Mouse (Mus musculus) CH12.LX (cell line): ENCODE data around the gene Cfap45.

ENCODE experiments used
- CHD1 ChIP-seq: IDR thresholded peaks from 2 replicates; pipeline ENCODE4 v1.6.1; 2012; ENCODE audit warnings: low read depth, low read length, improper control_type of control experiment, inconsistent platforms
- CTCF ChIP-seq, 2 experiments: IDR thresholded peaks in 1 of 2; conservative IDR thresholded peaks in 1 of 2; 2 replicates each; pipeline ENCODE4 v1.5.1; 2011 to 2012; ENCODE audit warnings: low read depth in 2 of 2, low read length in 2 of 2, improper control_type of control experiment in 1 of 2, inconsistent platforms in 1 of 2, mild to moderate bottlenecking in 1 of 2, moderate library complexity in 1 of 2
- EP300 ChIP-seq: IDR thresholded peaks from 2 replicates; pipeline ENCODE4 v1.6.1; 2011; ENCODE audit warnings: low read length, improper control_type of control experiment
- GABPA ChIP-seq: IDR thresholded peaks from 2 replicates; pipeline ENCODE4 v1.6.1; 2012; ENCODE audit warnings: low read depth, low read length, improper control_type of control experiment, inconsistent platforms; ENCODE audit not compliant: insufficient replicate concordance
- HCFC1 ChIP-seq: IDR thresholded peaks from 2 replicates; pipeline ENCODE4 v1.6.1; 2012; ENCODE audit warnings: low read depth, mild to moderate bottlenecking, inconsistent platforms, low read length, improper control_type of control experiment
- KAT2A ChIP-seq: IDR thresholded peaks from 2 replicates; pipeline ENCODE4 v1.6.1; 2012; ENCODE audit warnings: low read length, improper control_type of control experiment, inconsistent platforms; ENCODE audit not compliant: insufficient replicate concordance
- POLR2A ChIP-seq: IDR thresholded peaks from 2 replicates; pipeline ENCODE4 v1.6.1; 2011; ENCODE audit warnings: low read depth, mild to moderate bottlenecking, improper control_type of control experiment, low read length
- RAD21 ChIP-seq: IDR thresholded peaks from 2 replicates; pipeline ENCODE4 v1.6.1; 2011; ENCODE audit warnings: low read depth, mild to moderate bottlenecking, low read length, improper control_type of control experiment, moderate library complexity
- USF1 ChIP-seq: IDR thresholded peaks from 2 replicates; pipeline ENCODE4 v1.6.1; 2014; ENCODE audit warnings: low read depth, mild to moderate bottlenecking, inconsistent platforms, low read length, improper control_type of control experiment
- ZMIZ1 ChIP-seq: IDR thresholded peaks from 2 replicates; pipeline ENCODE4 v1.6.1; 2012; ENCODE audit warnings: low read depth, mild to moderate bottlenecking, inconsistent platforms, low read length, improper control_type of control experiment
- ZNF384 ChIP-seq: IDR thresholded peaks from 2 replicates; pipeline ENCODE4 v1.6.1; 2012; ENCODE audit warnings: low read depth, low read length, improper control_type of control experiment, inconsistent platforms

DNA sequence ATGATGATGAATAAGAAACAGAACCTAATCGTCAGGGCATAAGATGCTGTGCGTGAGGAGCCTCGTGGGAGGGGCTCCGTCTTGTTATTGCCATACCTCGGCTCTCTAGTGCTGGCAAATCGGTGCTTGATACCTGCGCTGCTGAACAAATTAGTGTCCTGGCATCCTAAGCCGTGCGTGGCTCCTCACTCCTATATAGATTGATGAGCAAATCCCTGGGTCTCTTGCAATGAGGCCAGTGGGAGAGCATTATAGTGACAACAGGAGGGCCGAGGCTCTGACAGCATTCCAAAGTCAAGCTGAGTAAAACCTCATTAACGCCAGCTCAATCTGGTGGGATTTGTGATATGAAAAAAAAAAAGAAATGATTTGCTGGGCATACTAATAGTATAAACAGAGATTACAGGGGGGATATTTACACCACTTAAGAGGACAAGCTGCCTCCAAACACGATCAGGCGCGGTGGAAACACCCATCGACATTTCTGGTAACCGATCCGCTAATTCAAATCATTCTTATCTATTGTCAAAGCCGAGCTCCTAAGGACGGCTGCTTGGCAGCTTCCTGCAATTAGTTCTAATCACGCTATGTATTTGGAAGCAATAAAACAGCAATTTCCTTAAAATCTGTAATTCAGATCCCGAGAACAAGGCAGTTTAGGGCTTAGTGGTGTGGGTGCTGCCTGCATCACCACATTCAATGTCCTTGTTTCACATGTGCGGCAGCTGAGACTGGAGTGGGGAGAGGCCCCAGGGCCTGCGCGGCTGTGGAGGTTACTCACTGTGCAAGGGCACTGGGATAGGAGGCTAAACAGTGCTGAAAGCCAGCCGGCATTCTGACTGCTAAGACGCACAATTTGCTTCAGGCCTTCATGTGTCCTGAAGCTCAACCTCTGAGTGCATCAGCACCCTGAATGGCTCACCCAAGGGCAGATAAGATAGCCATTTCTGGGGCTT, 65.3 kb downstream of the Cfap45 start:
- TF ChIP-seq ZMIZ1 (no peak), POLR2A (no peak), KAT2A (no peak), HCFC1 (no peak), EP300 (no peak), CTCF (conservative IDR thresholded peaks at IDR 0.05 in 1 of 2, IDR thresholded peaks at IDR 0.05 in 1 of 2; ENCODE audit: low read depth in 2 of 2, low read length in 2 of 2) (no peak), ZNF384 (no peak), USF1 (no peak), RAD21 (no peak), CHD1 (no peak), GABPA (no peak)
